Mouse (Mus musculus) midbrain, postnatal 0 days (tissue): ENCODE measurements at regions not wholly inside any gene's neighbourhood (a gene's known extent, or its start where the extent isn't known, plus 50 kb on each side); places are given as distances from the start of the nearest gene placed in this dataset.
"Not testable (repeated sequence)": the region's sequence is repeated elsewhere in the genome, so short reads cannot be mapped to it uniquely, and the experiment has no call there.

ENCODE experiments used
- ATAC-seq: fragments of 200-750 bp; cut with Nextera tagmentation; 2 replicates; pipeline ENCODE4 v1.8.0; 2017; ENCODE audit warnings: moderate number of reproducible peaks, mild to moderate bottlenecking, moderate TSS enrichment, moderate library complexity; ENCODE audit not compliant: low FRiP score
- DNase-seq: peaks from one replicate; pipeline ENCODE4 v3.0.0-alpha.2; 2015; ENCODE audit warnings: low spot score
- H3K27ac ChIP-seq: fragments of 300-500 bp; sonication (generic); 2 replicates; pipeline ENCODE4 v1.5.1; 2014; ENCODE audit warnings: low read depth, mild to moderate bottlenecking, low read length, mixed read lengths
- H3K27me3 ChIP-seq: fragments of 300-500 bp; sonication (generic); 2 replicates; pipeline ENCODE4 v1.6.1; 2014; ENCODE audit warnings: low read length, control low read depth, mixed read lengths; ENCODE audit not compliant: insufficient read depth
- H3K36me3 ChIP-seq: fragments of 300-500 bp; sonication (generic); 2 replicates; pipeline ENCODE4 v1.6.1; 2014; ENCODE audit warnings: low read length, control low read depth, mixed read lengths; ENCODE audit not compliant: insufficient read depth
- H3K4me1 ChIP-seq: fragments of 300-500 bp; sonication (generic); 2 replicates; pipeline ENCODE4 v1.6.1; 2014; ENCODE audit warnings: mild to moderate bottlenecking, control low read depth, antibody characterized with exemption, low read length, mixed read lengths; ENCODE audit not compliant: insufficient read depth
- H3K4me2 ChIP-seq: fragments of 300-500 bp; sonication (generic); 2 replicates; pipeline ENCODE4 v1.6.1; 2014; ENCODE audit warnings: low read depth, mild to moderate bottlenecking, low read length, mixed read lengths; ENCODE audit not compliant: poor library complexity, severe bottlenecking
- H3K4me3 ChIP-seq: fragments of 300-500 bp; sonication (generic); 2 replicates; pipeline ENCODE4 v1.5.1; 2014; ENCODE audit warnings: low read depth, mild to moderate bottlenecking, low read length, moderate library complexity
- H3K9ac ChIP-seq: fragments of 300-500 bp; sonication (generic); replicated peaks from 2 replicates; pipeline ENCODE4 v1.6.1; 2014; ENCODE audit warnings: mild to moderate bottlenecking, low read length, moderate library complexity, mixed read lengths; ENCODE audit not compliant: poor library complexity, severe bottlenecking
- H3K9me3 ChIP-seq: fragments of 300-500 bp; sonication (generic); 2 replicates; pipeline ENCODE4 v1.6.1; 2016; ENCODE audit warnings: low read length, control low read depth
- CTCF ChIP-seq: IDR thresholded peaks from 2 replicates; pipeline ENCODE4 v1.5.1; 2016; ENCODE audit warnings: antibody characterized with exemption, mild to moderate bottlenecking
- WGBS: fragments of 180-500 bp; shearing (Covaris S2); extraction: QIAGEN DNeasy Blood & Tissue Kit; methylation state at CpG from one replicate; pipeline ENCODE4 v1.1.7; 2014; 5-methylcytosine and 5-hydroxymethylcytosine counted together

DNA sequence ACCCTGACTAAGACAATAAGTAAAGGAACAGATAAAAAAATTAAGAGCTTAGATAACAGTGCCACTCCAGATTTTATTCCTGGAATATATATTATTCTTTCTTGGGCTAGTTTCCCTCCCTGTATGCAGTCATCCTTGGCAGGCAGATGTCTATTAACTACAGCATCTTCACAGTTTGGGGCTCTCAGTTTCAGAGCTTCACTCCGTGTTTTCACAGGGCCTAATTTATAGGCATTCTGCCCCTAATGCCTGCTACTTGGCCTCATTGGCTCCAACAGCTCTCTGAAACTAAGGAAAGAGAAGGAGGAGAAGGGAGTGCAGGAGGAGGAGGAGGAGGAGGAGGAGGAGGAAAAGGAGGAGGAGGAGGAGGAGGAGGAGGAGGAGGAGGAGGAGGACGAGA, 757.0 kb downstream of the Cdh8 start:
- Histone ChIP-seq H3K9me3 (no peaks in the 10 kb centered on the region), H3K27me3 (no peaks in the 10 kb centered on the region), H3K4me3 (no peak overlapping the region), H3K9ac (no peak overlapping the region), H3K36me3 (no peaks in the 10 kb centered on the region), H3K27ac (no peak overlapping the region), H3K4me2 (no peak overlapping the region), H3K4me1 (no peaks in the 10 kb centered on the region)
- DNase-seq (no peak), ATAC-seq (no peak)
- WGBS, result 56% methylated on average over 2 of the region's 2 CpGs
- TF ChIP-seq CTCF, result no peak

- not testable (repeated sequence) for H3K4me2 ChIP-seq, ATAC-seq, DNase-seq, H3K36me3 ChIP-seq, H3K4me1 ChIP-seq, H3K9ac ChIP-seq, H3K27me3 ChIP-seq, H3K4me3 ChIP-seq, H3K27ac ChIP-seq, H3K9me3 ChIP-seq
- 91% methylated on average over 4 of the region's 4 CpGs for WGBS
Observed at GRCm38 (mm10) chr8:98652316-98652715, 764.0 kb downstream of the Cdh8 start.

GRCm38 (mm10) chr8:98651010-98651409, 765.3 kb downstream of the Cdh8 start:
- 86% methylated on average over 1 of the region's 1 CpGs for WGBS
- H3K4me1 ChIP-seq, result no peaks in the 10 kb centered on the region
- H3K9me3 ChIP-seq, result no peaks in the 10 kb centered on the region
- no peak for TF ChIP-seq CTCF
- H3K36me3 ChIP-seq, result no peaks in the 10 kb centered on the region
- DNase-seq, result no peak
- H3K27me3 ChIP-seq, result no peaks in the 10 kb centered on the region
- no peak overlapping the region for H3K9ac ChIP-seq
- no peak overlapping the region for H3K27ac ChIP-seq
- no peak for ATAC-seq
- H3K4me3 ChIP-seq, result no peak overlapping the region
- no peak overlapping the region for H3K4me2 ChIP-seq

DNA sequence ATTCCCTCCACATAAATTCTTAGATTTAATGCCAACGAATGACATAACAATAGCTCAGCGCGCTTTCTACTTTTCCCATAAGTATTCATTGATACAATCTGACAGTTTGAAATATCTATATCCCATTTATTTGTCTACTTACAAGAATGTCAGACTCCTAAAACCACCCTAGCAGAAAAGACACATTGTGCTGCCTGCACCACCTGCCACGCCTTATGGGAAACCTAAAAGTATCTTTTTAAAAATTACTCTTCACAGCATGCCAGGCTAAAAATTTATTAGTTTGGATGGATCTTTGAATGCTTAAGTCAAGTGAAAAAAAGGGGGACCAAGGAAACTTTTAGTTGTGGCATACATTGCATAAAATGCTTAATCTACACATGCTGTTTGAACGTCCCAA, 788.1 kb downstream of the Cdh8 start:
- Histone ChIP-seq H3K36me3 (no peaks in the 10 kb centered on the region), H3K4me2 (no peak overlapping the region), H3K4me3 (no peak overlapping the region), H3K27ac (no peak overlapping the region), H3K4me1 (no peaks in the 10 kb centered on the region), H3K9me3 (no peaks in the 10 kb centered on the region), H3K27me3 (no peaks in the 10 kb centered on the region), H3K9ac (no peak overlapping the region)
- DNase-seq, result no peak
- ATAC-seq, result no peak
- 67% methylated on average over 5 of the region's 5 CpGs for WGBS
- no peak for TF ChIP-seq CTCF

- no peak overlapping the region for H3K9ac ChIP-seq
- no peak overlapping the region for H3K27ac ChIP-seq
- no peaks in the 10 kb centered on the region for H3K4me1 ChIP-seq
- no peaks in the 10 kb centered on the region for H3K27me3 ChIP-seq
- no peaks in the 10 kb centered on the region for H3K9me3 ChIP-seq
- ATAC-seq, result no peak
- peak; percentile 73 for DNase-seq
- no peak for TF ChIP-seq CTCF
- no peak overlapping the region for H3K4me2 ChIP-seq
- no peak overlapping the region for H3K4me3 ChIP-seq
- no peaks in the 10 kb centered on the region for H3K36me3 ChIP-seq
- WGBS, result 89% methylated on average over 4 of the region's 4 CpGs
Observed at GRCm38 (mm10) chr8:98613834-98614428, 802.3 kb downstream of the Cdh8 start.

DNA sequence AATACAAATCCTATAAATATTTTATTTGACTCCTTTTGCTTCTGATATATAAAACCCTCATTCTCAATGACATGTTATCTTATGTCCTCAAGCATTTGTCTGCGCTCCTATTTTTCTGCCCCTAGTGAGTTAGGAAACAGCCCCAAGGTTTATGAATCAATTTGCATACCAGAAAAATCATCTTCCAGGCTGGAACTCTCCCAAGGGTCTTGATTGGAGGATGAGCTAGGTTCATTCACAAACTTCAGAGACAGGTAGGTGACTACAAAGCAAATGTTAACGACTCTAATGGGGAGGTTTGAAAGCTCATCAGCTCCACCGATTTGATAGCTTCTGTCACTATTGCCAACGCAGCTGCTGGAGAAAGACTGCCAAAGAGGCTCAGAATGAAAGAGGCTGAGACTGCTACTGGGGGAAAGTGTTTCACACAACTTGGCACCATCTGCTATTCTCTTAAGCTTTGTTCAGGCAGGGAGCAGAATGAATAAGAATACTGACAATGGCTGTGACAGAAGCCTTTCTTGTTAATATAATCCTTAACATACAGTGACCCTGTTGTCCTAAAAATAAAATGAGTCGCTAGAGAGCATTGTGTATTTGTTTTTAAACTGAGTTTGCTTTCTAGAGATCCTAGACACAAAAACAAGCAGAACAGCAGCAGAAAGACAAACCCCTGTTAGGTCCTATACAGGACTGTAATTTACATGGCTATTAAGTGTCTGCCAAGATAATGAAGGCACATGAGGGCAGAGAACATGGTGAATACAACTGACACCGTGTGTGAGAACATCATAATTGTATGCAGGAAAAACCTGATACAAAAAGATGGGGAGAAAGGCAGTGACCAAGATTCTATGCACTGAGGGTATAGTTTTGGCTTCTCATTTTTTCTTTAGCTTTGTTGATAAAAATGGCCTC, 843.4 kb downstream of the Cdh8 start:
- no peak overlapping the region for H3K27ac ChIP-seq
- H3K9me3 ChIP-seq, result no peaks in the 10 kb centered on the region
- no peaks in the 10 kb centered on the region for H3K36me3 ChIP-seq
- H3K4me2 ChIP-seq, result no peak overlapping the region
- DNase-seq (peak; percentile 90), ATAC-seq (peak; percentile 60; the same call in 1 of the 2 replicates)
- TF ChIP-seq CTCF, result no peak
- H3K4me1 ChIP-seq, result no peaks in the 10 kb centered on the region
- no peaks in the 10 kb centered on the region for H3K27me3 ChIP-seq
- no peak overlapping the region for H3K4me3 ChIP-seq
- no peak overlapping the region for H3K9ac ChIP-seq
- 16% methylated on average over 6 of the region's 6 CpGs for WGBS
